Mouse (Mus musculus): ENCODE measurements around the gene Il12rb2. TPM values are rescaled to one million over a fixed set of nuclear protein-coding genes. Genes with fewer than 3 reads are reported as not detected.

Gene Il12rb2
- polyA plus RNA-seq (2014; fragmentation: Nextera tagmentation; extraction: Ambion mirVana), result 0.05 TPM in 1 of 2 replicates, not detected in the other

DNA sequence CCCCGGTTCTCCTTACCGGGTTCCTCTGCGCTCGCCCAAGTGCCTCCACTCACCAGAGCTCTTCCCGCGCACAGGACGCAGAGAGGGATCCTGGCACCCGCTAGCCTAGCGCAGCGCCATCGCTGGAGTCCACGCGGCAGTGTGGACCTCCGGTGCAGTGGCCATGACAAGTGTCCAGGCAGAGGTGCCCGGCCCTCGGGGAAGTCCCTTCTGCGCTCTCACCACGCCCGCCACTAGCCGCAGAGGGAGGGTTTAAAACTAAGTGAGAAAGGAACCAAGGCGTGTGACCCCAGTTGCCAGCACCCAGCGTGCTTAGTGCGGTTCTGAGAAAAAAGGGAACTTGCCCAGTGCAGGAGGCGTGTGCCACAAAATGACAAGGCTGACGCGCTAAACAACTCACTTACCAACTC, at the start of gene Il12rb2:
Gene Il12rb2, minus strand, starts transcription at position 207 of the 410 bp plus-strand sequence.
- peaks cover 20% of the 10 kb centered on the region for H3K27me3 ChIP-seq (replicated peaks; ENCODE audit: control insufficient read depth, insufficient read depth, low read length)
- H3K4me3 ChIP-seq (ENCODE audit: low read depth, low read length), result peak within 1 kb of the TSS; percentile 16
- 1% methylated on average over 26 of the region's 26 CpGs for WGBS
- no peak within 1 kb of the TSS for H3K27ac ChIP-seq (ENCODE audit: low read depth)
- DNase-seq (ENCODE audit: low spot score) (no peak), ATAC-seq (replicated peaks; ENCODE audit: low FRiP score, low TSS enrichment, low read depth) (no peak)
- H3K9ac ChIP-seq (ENCODE audit: low read length), result no peak within 1 kb of the TSS
- no peaks in the 10 kb centered on the region for H3K9me3 ChIP-seq (ENCODE audit: control insufficient read depth, low read length)
- no peaks in the 10 kb centered on the region for H3K36me3 ChIP-seq (ENCODE audit: control insufficient read depth, insufficient read depth, low read length)
- peak within 1 kb of the TSS; percentile 44 for H3K4me2 ChIP-seq (ENCODE audit: low read length)
- no peaks in the 10 kb centered on the region for H3K4me1 ChIP-seq (replicated peaks; ENCODE audit: control insufficient read depth, insufficient read depth, low read length)

DNA sequence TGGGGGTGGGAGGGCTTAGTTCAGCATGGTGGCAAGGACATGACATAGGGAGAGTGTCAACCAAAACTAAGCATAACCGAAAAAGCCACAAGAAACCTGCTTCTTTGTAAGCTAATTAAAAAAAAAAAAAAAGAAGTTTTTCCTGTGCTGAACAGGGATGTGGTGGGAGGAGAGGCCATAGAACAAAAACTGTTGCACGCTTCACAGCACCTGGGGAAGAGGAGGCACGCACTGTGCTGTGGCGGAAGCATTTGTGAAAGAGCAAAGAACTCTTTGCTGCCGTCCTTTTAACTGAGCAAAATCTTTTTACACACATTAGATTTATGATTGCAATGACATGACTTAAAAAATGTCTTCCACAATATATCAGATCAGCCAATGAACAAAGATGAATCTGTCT, 45.8 kb upstream of the Il12rb2 start:
- ATAC-seq (replicated peaks; ENCODE audit: low FRiP score, low TSS enrichment, low read depth), result no peak
- H3K4me1 ChIP-seq (replicated peaks; ENCODE audit: control insufficient read depth, insufficient read depth, low read length), result no peaks in the 10 kb centered on the region
- no peaks in the 10 kb centered on the region for H3K9me3 ChIP-seq (ENCODE audit: control insufficient read depth, low read length)
- H3K4me2 ChIP-seq (ENCODE audit: low read length), result no peak overlapping the region
- no peaks in the 10 kb centered on the region for H3K27me3 ChIP-seq (replicated peaks; ENCODE audit: control insufficient read depth, insufficient read depth, low read length)
- no peaks in the 10 kb centered on the region for H3K36me3 ChIP-seq (ENCODE audit: control insufficient read depth, insufficient read depth, low read length)
- H3K4me3 ChIP-seq (ENCODE audit: low read depth, low read length), result no peak overlapping the region
- no peak overlapping the region for H3K9ac ChIP-seq (ENCODE audit: low read length)
- no peak for DNase-seq (ENCODE audit: low spot score)
- no peak overlapping the region for H3K27ac ChIP-seq (ENCODE audit: low read depth)
- 81% methylated on average over 5 of the region's 5 CpGs for WGBS

GRCm38 (mm10) chr6:67416557-67416956, 40.6 kb upstream of the Il12rb2 start:
- Histone ChIP-seq H3K4me3 (ENCODE audit: low read depth, low read length) (no peak overlapping the region), H3K27me3 (replicated peaks; ENCODE audit: control insufficient read depth, insufficient read depth, low read length) (no peaks in the 10 kb centered on the region), H3K9ac (ENCODE audit: low read length) (no peak overlapping the region), H3K27ac (ENCODE audit: low read depth) (no peak overlapping the region), H3K36me3 (ENCODE audit: control insufficient read depth, insufficient read depth, low read length) (no peaks in the 10 kb centered on the region), H3K4me1 (replicated peaks; ENCODE audit: control insufficient read depth, insufficient read depth, low read length) (no peaks in the 10 kb centered on the region), H3K9me3 (ENCODE audit: control insufficient read depth, low read length) (no peaks in the 10 kb centered on the region), H3K4me2 (ENCODE audit: low read length) (no peak overlapping the region)
- ATAC-seq (replicated peaks; ENCODE audit: low FRiP score, low TSS enrichment, low read depth), result no peak
- 87% methylated on average over 3 of the region's 3 CpGs for WGBS
- DNase-seq (ENCODE audit: low spot score), result no peak

DNA sequence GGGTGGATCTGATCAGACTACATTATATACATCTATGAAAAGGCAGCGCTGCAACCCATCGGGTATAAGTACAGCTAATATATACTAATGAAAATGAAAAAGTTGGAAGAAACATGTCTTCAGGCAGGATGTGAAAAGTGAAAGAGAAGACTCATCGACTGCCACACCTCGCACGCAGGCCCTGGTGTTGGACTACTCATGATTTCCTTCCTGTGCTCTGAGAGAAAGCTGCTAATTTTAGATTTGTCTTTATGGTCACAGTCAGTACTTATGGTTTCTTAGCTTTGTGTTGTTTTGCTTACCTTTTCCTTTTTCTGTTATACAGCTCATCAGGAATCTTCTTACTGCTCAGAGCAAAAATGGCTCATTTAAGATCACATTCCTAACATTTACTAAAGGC, 39.3 kb upstream of the Il12rb2 start:
- Histone ChIP-seq H3K36me3 (ENCODE audit: control insufficient read depth, insufficient read depth, low read length) (no peaks in the 10 kb centered on the region), H3K4me1 (replicated peaks; ENCODE audit: control insufficient read depth, insufficient read depth, low read length) (no peaks in the 10 kb centered on the region), H3K27ac (ENCODE audit: low read depth) (no peak overlapping the region), H3K27me3 (replicated peaks; ENCODE audit: control insufficient read depth, insufficient read depth, low read length) (no peaks in the 10 kb centered on the region), H3K9ac (ENCODE audit: low read length) (no peak overlapping the region), H3K9me3 (ENCODE audit: control insufficient read depth, low read length) (no peaks in the 10 kb centered on the region), H3K4me2 (ENCODE audit: low read length) (no peak overlapping the region), H3K4me3 (ENCODE audit: low read depth, low read length) (no peak overlapping the region)
- DNase-seq (ENCODE audit: low spot score) (no peak), ATAC-seq (replicated peaks; ENCODE audit: low FRiP score, low TSS enrichment, low read depth) (no peak)
- 85% methylated on average over 5 of the region's 5 CpGs for WGBS

- H3K9ac ChIP-seq (ENCODE audit: low read length), result no peak overlapping the region
- no peak overlapping the region for H3K4me3 ChIP-seq (ENCODE audit: low read depth, low read length)
- no peaks in the 10 kb centered on the region for H3K27me3 ChIP-seq (replicated peaks; ENCODE audit: control insufficient read depth, insufficient read depth, low read length)
- H3K9me3 ChIP-seq (ENCODE audit: control insufficient read depth, low read length), result no peaks in the 10 kb centered on the region
- DNase-seq (ENCODE audit: low spot score) (no peak), ATAC-seq (replicated peaks; ENCODE audit: low FRiP score, low TSS enrichment, low read depth) (no peak)
- no peaks in the 10 kb centered on the region for H3K36me3 ChIP-seq (ENCODE audit: control insufficient read depth, insufficient read depth, low read length)
- 65% methylated on average over 2 of the region's 2 CpGs for WGBS
- no peak overlapping the region for H3K27ac ChIP-seq (ENCODE audit: low read depth)
- no peak overlapping the region for H3K4me2 ChIP-seq (ENCODE audit: low read length)
- H3K4me1 ChIP-seq (replicated peaks; ENCODE audit: control insufficient read depth, insufficient read depth, low read length), result no peaks in the 10 kb centered on the region
These were observed 37.4 kb upstream of the Il12rb2 start for GRCm38 (mm10) chr6:67413378-67413777.

DNA sequence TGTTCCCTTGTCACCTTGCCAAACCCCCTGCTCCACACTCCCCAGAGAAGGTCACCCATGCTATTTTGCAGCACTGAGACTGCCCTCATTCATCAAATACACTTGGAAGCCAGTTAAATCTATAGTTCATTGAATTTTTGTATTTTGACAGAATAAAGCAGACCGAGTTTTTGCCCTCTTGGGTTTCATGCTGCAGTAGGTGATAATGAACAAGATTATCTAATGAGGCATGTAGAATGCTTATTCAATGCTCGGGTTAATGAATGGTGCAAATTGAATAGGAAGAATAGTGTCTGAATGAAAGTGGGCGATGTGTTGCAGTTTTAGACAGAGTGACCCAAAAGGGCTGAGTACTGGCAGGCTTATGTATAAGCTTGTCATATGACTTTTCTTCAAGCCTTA, 29.3 kb upstream of the Il12rb2 start:
- WGBS, result 90% methylated on average over 3 of the region's 3 CpGs
- no peak overlapping the region for H3K4me2 ChIP-seq (ENCODE audit: low read length)
- DNase-seq (ENCODE audit: low spot score), result no peak

DNA sequence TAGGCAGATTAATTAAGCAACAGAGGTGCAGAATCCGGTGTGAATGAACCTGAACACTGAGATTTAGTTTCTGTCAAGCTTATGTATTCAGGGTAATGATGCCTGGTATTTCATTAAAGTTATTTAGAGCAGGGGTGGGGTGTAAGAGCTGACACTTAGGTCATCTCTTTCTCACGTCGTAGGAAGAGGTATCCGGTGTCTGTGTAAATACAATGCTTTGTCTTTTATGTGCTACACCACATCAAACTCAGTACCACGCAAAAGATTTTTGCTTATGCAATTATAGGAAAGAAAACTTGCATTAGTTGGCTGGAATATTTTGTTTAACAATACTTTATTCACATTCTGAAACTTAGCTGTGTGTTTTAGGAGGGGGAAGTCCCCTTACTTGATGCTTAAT, 23.6 kb upstream of the Il12rb2 start:
- no peak overlapping the region for H3K27ac ChIP-seq (ENCODE audit: low read depth)
- DNase-seq (ENCODE audit: low spot score) (no peak), ATAC-seq (replicated peaks; ENCODE audit: low FRiP score, low TSS enrichment, low read depth) (no peak)
- H3K4me3 ChIP-seq (ENCODE audit: low read depth, low read length), result no peak overlapping the region
- no peak overlapping the region for H3K4me2 ChIP-seq (ENCODE audit: low read length)
- 74% methylated on average over 5 of the region's 5 CpGs for WGBS
- H3K36me3 ChIP-seq (ENCODE audit: control insufficient read depth, insufficient read depth, low read length), result no peaks in the 10 kb centered on the region
- H3K4me1 ChIP-seq (replicated peaks; ENCODE audit: control insufficient read depth, insufficient read depth, low read length), result no peaks in the 10 kb centered on the region
- no peak overlapping the region for H3K9ac ChIP-seq (ENCODE audit: low read length)
- H3K27me3 ChIP-seq (replicated peaks; ENCODE audit: control insufficient read depth, insufficient read depth, low read length), result no peaks in the 10 kb centered on the region
- H3K9me3 ChIP-seq (ENCODE audit: control insufficient read depth, low read length), result no peaks in the 10 kb centered on the region

More for the DNA sequence above, 29.3 kb upstream of the Il12rb2 start:
- ATAC-seq (replicated peaks; ENCODE audit: low FRiP score, low TSS enrichment, low read depth), result no peak
- Histone ChIP-seq H3K27me3 (replicated peaks; ENCODE audit: control insufficient read depth, insufficient read depth, low read length) (no peaks in the 10 kb centered on the region), H3K27ac (ENCODE audit: low read depth) (no peak overlapping the region), H3K9ac (ENCODE audit: low read length) (no peak overlapping the region), H3K36me3 (ENCODE audit: control insufficient read depth, insufficient read depth, low read length) (no peaks in the 10 kb centered on the region), H3K4me3 (ENCODE audit: low read depth, low read length) (no peak overlapping the region), H3K4me1 (replicated peaks; ENCODE audit: control insufficient read depth, insufficient read depth, low read length) (no peaks in the 10 kb centered on the region), H3K9me3 (ENCODE audit: control insufficient read depth, low read length) (no peaks in the 10 kb centered on the region)

DNA sequence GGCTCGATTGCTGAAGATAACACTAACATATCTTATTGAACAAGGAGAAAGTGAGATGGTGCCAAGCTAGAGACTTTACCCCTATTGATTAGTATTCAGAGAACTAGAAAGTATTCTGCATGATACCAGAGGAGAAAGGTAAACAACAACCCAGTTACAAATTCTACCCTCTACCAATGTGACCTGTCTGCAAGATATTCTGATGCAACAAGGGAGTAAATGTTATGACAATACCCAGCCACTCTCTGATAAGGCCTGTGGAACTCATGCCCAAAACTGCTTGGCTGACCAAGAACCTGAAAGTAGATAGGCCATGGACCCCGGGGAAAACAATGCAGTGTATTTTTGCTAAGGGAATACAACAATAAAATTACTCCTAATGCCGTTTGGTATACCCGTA, 10.2 kb downstream of the Il12rb2 start:
- Histone ChIP-seq H3K4me2 (ENCODE audit: low read length) (no peak overlapping the region), H3K27me3 (replicated peaks; ENCODE audit: control insufficient read depth, insufficient read depth, low read length) (no peaks in the 10 kb centered on the region), H3K27ac (ENCODE audit: low read depth) (no peak overlapping the region), H3K9ac (ENCODE audit: low read length) (no peak overlapping the region), H3K36me3 (ENCODE audit: control insufficient read depth, insufficient read depth, low read length) (no peaks in the 10 kb centered on the region), H3K4me3 (ENCODE audit: low read depth, low read length) (no peak overlapping the region), H3K4me1 (replicated peaks; ENCODE audit: control insufficient read depth, insufficient read depth, low read length) (no peaks in the 10 kb centered on the region), H3K9me3 (ENCODE audit: control insufficient read depth, low read length) (no peaks in the 10 kb centered on the region)
- DNase-seq (ENCODE audit: low spot score) (no peak), ATAC-seq (replicated peaks; ENCODE audit: low FRiP score, low TSS enrichment, low read depth) (no peak)
- 87% methylated on average over 4 of the region's 4 CpGs for WGBS

DNA sequence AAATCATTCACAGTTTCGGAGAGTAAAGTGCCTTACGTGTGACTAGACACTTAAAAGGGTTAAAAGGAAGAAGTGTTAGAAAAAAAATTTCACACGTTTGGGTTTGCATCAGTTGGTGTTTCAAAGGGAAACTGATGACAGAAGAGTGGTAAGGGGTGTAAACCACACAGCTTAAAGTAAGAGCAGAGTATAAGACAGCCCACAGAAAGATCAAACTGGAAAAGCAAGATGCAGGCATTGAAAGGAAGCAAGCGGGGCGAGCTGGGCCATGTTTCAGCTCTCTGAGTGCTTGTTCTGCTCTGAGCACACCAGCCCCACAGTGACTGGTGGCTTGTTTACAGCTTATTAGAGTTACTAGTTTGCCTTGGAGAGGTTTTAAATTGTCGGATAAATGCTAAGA, 27.9 kb downstream of the Il12rb2 start:
- H3K4me1 ChIP-seq (replicated peaks; ENCODE audit: control insufficient read depth, insufficient read depth, low read length), result no peaks in the 10 kb centered on the region
- 53% methylated on average over 6 of the region's 6 CpGs for WGBS

More for the DNA sequence above, 27.9 kb downstream of the Il12rb2 start:
- ATAC-seq (replicated peaks; ENCODE audit: low FRiP score, low TSS enrichment, low read depth) (no peak), DNase-seq (ENCODE audit: low spot score) (no peak)
- Histone ChIP-seq H3K9me3 (ENCODE audit: control insufficient read depth, low read length) (no peaks in the 10 kb centered on the region), H3K4me3 (ENCODE audit: low read depth, low read length) (no peak overlapping the region), H3K27me3 (replicated peaks; ENCODE audit: control insufficient read depth, insufficient read depth, low read length) (no peaks in the 10 kb centered on the region), H3K27ac (ENCODE audit: low read depth) (no peak overlapping the region), H3K4me2 (ENCODE audit: low read length) (no peak overlapping the region), H3K9ac (ENCODE audit: low read length) (no peak overlapping the region), H3K36me3 (ENCODE audit: control insufficient read depth, insufficient read depth, low read length) (no peaks in the 10 kb centered on the region)
